11 mouse cellular contexts compared by ENCODE assay signal in the genomic region with DNA sequence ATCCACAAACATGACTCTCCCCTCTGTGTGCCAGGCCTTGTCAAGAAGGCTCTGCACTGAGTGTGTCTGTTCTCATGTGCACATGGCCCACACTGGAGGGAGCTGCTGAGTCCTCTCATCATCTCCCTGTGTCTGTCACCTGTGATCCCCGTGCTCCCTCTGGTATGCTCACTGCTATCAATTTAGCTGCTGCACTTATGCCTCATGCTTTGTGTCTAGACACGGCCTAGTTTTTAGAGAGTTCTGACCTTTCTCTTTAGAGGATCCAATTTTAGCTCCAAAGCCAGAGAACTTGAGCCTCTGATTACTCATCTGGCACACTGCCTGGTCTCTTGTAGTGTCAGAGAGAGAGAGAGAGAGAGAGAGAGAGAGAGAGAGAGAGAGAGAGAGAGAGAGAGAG. TPM values are rescaled to one million over a fixed set of nuclear protein-coding genes. Genes with fewer than 3 reads are reported as not detected.
A peak's percentile ranks its signal among the peaks of the same experiment; 100 is the strongest.
DNase-seq lines count a peak whose midpoint lies in the region; ATAC-seq and TF ChIP-seq lines count a peak whose summit lies in the region.
"Had no signal": no experiment of that assay in that cellular context is flagged by ENCODE, and none has a peak within 500 bp of the region (broad histone marks: within the 10 kb centered on the region; RNA-seq: fewer than 3 reads in every experiment).

No protein-coding gene starts in this region.

- 52% methylated on average over 2 of the region's 2 CpGs for WGBS in forebrain, embryonic 13.5 days

- no peak overlapping the region for H3K4me2 ChIP-seq in forebrain, embryonic 13.5 days
- H3K4me2 ChIP-seq: embryonic facial prominence, embryonic 13.5 days had no signal

- no peaks in the 10 kb centered on the region for H3K9me3 ChIP-seq in forebrain, embryonic 13.5 days (replicated peaks)
- H3K9me3 ChIP-seq: embryonic facial prominence, embryonic 13.5 days had no signal

- H3K4me1 ChIP-seq in forebrain, embryonic 13.5 days, result no peaks in the 10 kb centered on the region

- H3K4me3 ChIP-seq in gastrocnemius, adult 2 months, result no peak overlapping the region
- no peak overlapping the region for H3K4me3 ChIP-seq in forebrain, embryonic 13.5 days
- H3K4me3 ChIP-seq: embryonic facial prominence, embryonic 13.5 days had no signal

- no peak for ATAC-seq in forebrain, embryonic 13.5 days

- no peak overlapping the region for H3K9ac ChIP-seq in forebrain, embryonic 13.5 days
- H3K9ac ChIP-seq: embryonic facial prominence, embryonic 13.5 days had no signal

- intact Hi-C loops in left cerebral cortex, postnatal 14 days (cut with DNase I), result no loop called here
- intact Hi-C loops in left cerebral cortex, postnatal 36 days (cut with DNase I), result loop anchor here (10.0 kb wide), 1 partner anchor 772 kb away; no protein-coding TSS in a partner anchor
- intact Hi-C loops in gastrocnemius, adult 2 months (cut with DNase I), result no loop called here

- no peaks in the 10 kb centered on the region for H3K36me3 ChIP-seq in forebrain, embryonic 13.5 days (ENCODE audit: poor library complexity, severe bottlenecking)
- H3K36me3 ChIP-seq: embryonic facial prominence, embryonic 13.5 days had no signal

- peak overlapping the region; percentile 64; the same call in 1 of the 2 replicates for H3K27ac ChIP-seq in gastrocnemius, adult 2 months
- no peak overlapping the region for H3K27ac ChIP-seq in forebrain, embryonic 13.5 days
- H3K27ac ChIP-seq: embryonic facial prominence, embryonic 13.5 days had no signal

- peak; percentile 11 to 12 for DNase-seq in left cerebral cortex, postnatal 14 days (ENCODE audit: low spot score in 2 of 2)
- no peak for DNase-seq in left cerebral cortex, postnatal 36 days (ENCODE audit: low spot score in 2 of 2)
- DNase-seq in R1 (ENCODE audit: low read depth, low spot score), result peak; percentile 27
- peak; percentile 64 for DNase-seq in gastrocnemius, adult 2 months
- peak; percentile 27 for DNase-seq in lung, postnatal 14 days
- no peak for DNase-seq in layer of hippocampus, adult 9-11 months
- no peak for DNase-seq in frontal cortex, postnatal 14 days (ENCODE audit: low spot score in 2 of 2)
- DNase-seq: kidney, adult 2 months had no signal

- peak; percentile 46 for TF ChIP-seq CTCF in gastrocnemius, adult 2 months (IDR thresholded peaks at IDR 0.05)

- H3K27me3 ChIP-seq in forebrain, embryonic 13.5 days, result no peaks in the 10 kb centered on the region
- H3K27me3 ChIP-seq: embryonic facial prominence, embryonic 13.5 days had no signal

RNA-seq across cellular contexts. Expression of a gene that starts 42.0 kb away (rescaled TPM):
- under 1 TPM; 0.40 to 0.62 TPM for total RNA-seq in left cerebral cortex, postnatal 14 days (2021)
- under 1 TPM; 0.57 to 0.63 TPM for total RNA-seq in left cerebral cortex, postnatal 36 days (2021)
- total RNA-seq in gastrocnemius, adult 2 months (2021), result 10 to 100 TPM in 1 of 2 experiments, 1 to 10 TPM in 1; 3.0 to 11.2 TPM
- 0.28 and 0.30 TPM in 2 replicates for polyA plus RNA-seq in forebrain, embryonic 13.5 days (2015; fragmentation: Nextera tagmentation; extraction: Ambion mirVana)
- polyA plus RNA-seq: kidney, adult 2 months; small intestine, adult 2 months had no signal

Comparison
In these comparisons a context has a peak if more than half of its experiments do, and no peak if none do; other contexts are left out.
1. DNase-seq: peak in left cerebral cortex, postnatal 14 days (2 of 2), R1 (single experiment), gastrocnemius, adult 2 months (single experiment) and lung, postnatal 14 days (single experiment); none in left cerebral cortex, postnatal 36 days (0 of 2), layer of hippocampus, adult 9-11 months (single experiment) and frontal cortex, postnatal 14 days (0 of 2).